Mouse (Mus musculus): ENCODE measurements at regions not wholly inside any gene's neighbourhood (a gene's known extent, or its start where the extent isn't known, plus 50 kb on each side); places are given as distances from the start of the nearest gene placed in this dataset.

DNA sequence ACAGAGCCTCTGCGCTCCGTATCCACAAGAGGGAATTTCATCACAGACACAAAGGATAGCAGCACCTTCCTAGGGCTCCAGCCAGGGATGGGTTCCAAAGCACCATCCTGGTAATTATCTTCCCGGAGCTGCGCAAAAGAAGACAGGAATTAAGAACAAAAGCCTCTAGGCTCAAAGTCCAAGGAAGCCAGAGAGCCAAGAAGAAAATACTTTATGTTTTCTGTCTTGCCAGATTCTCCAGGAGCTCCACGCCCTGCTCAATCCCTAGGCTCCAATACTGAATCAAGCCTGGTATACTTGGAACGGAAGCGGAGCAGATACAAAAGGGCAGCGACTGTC, 54.4 kb downstream of the Irf2bpl start:
- H3K4me1 ChIP-seq (ENCODE audit: insufficient read depth, low read depth, low read length): peaks cover 45% of the 10 kb centered on the region
- H3K9me3 ChIP-seq (replicated peaks): peaks cover 11% of the 10 kb centered on the region
- no peak for DNase-seq (ENCODE audit: low spot score)
- H3K27me3 ChIP-seq (ENCODE audit: insufficient read depth, low read length): peaks cover 10% of the 10 kb centered on the region; the same call in 1 of the 2 replicates
- TF ChIP-seq CTCF (IDR thresholded peaks at IDR 0.05; ENCODE audit: low read depth, low read length): no peak
- no peak for TF ChIP-seq GATA2 (IDR thresholded peaks at IDR 0.05; ENCODE audit: borderline replicate concordance, low read depth, low read length)
- TF ChIP-seq GATA1 (IDR thresholded peaks at IDR 0.05; ENCODE audit: borderline replicate concordance, low read length): no peak
- TF ChIP-seq TAL1 (conservative IDR thresholded peaks at IDR 0.05; ENCODE audit: low read depth, low read length): no peak
- no peak for TF ChIP-seq POLR2AphosphoS5 (IDR thresholded peaks at IDR 0.05; ENCODE audit: insufficient replicate concordance, low read depth, low read length)
- H3K4me3 ChIP-seq (ENCODE audit: low read depth, low read length): no peak overlapping the region
- ATAC-seq (ENCODE audit: extremely low read depth, insufficient number of reproducible peaks, low FRiP score, poor library complexity, severe bottlenecking): no peak
- no peaks in the 10 kb centered on the region for H3K36me3 ChIP-seq (replicated peaks)

DNA sequence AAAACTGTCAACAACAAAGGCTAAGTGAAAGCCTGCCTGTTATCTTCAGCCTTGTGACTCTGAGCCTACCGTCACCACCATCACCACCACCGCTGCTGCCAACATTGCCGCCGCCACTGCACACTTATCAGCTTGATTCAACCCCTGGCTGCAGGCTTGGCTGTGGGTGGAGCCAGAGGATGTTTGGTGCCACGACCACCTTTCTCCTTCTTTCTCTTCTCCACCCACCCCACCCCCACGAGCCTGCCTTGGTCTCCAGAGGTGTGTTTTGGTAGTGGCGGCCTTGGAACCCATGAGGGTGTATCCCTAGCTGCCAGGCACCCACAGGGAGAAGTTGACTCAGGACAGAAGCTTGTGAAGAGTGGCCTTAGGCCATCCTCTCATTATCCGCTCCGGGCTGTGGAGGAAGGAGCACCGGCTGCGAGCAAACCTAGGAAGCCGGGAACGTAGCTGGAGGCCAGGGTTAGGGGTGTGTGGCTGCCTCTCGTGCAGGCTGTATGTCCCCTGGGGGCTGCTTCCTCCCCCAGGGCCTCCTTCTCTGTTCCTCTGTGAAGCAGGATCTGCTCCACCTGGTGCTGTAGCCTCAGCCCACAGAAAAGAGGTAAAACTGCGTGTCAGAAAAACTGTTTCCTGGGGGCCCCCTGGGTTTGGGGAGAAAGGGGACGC, 54.9 kb downstream of the Irf2bpl start:
- Histone ChIP-seq H3K9me3 (replicated peaks) (peaks cover 11% of the 10 kb centered on the region), H3K27me3 (ENCODE audit: insufficient read depth, low read length) (peaks cover 10% of the 10 kb centered on the region; the same call in 1 of the 2 replicates), H3K36me3 (replicated peaks) (no peaks in the 10 kb centered on the region), H3K4me1 (ENCODE audit: insufficient read depth, low read depth, low read length) (peaks cover 48% of the 10 kb centered on the region), H3K4me3 (ENCODE audit: low read depth, low read length) (no peak overlapping the region; the same call in 1 of the 2 replicates)
- DNase-seq (ENCODE audit: low spot score): no peak
- TF ChIP-seq TAL1 (conservative IDR thresholded peaks at IDR 0.05; ENCODE audit: low read depth, low read length) (no peak), GATA2 (IDR thresholded peaks at IDR 0.05; ENCODE audit: borderline replicate concordance, low read depth, low read length) (no peak), CTCF (IDR thresholded peaks at IDR 0.05; ENCODE audit: low read depth, low read length) (no peak), GATA1 (IDR thresholded peaks at IDR 0.05; ENCODE audit: borderline replicate concordance, low read length) (no peak), POLR2AphosphoS5 (IDR thresholded peaks at IDR 0.05; ENCODE audit: insufficient replicate concordance, low read depth, low read length) (no peak)
- no peak for ATAC-seq (ENCODE audit: extremely low read depth, insufficient number of reproducible peaks, low FRiP score, poor library complexity, severe bottlenecking)

DNA sequence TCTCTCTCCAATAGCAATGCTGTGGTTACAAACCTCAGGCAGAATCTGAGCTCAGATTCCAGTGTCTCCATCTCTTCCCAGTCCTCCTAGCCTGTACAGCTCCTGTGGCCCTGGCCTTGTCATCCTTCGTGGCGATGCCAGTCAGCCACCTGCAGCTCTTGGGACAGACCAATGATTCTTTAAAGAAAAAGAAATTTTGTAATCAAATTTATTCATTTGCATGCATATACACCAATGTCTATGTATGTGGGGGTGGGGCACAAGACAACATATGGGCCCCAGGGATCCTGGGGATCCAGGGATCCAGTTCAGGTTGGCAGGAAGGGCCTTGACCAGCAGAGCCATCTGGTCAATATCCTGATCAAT, 57.4 kb downstream of the Irf2bpl start:
- DNase-seq (ENCODE audit: low spot score) (no peak), ATAC-seq (ENCODE audit: extremely low read depth, insufficient number of reproducible peaks, low FRiP score, poor library complexity, severe bottlenecking) (no peak)
- Histone ChIP-seq H3K36me3 (replicated peaks) (no peaks in the 10 kb centered on the region), H3K9me3 (replicated peaks) (peaks cover 11% of the 10 kb centered on the region), H3K4me3 (ENCODE audit: low read depth, low read length) (no peak overlapping the region), H3K27me3 (ENCODE audit: insufficient read depth, low read length) (peaks cover 11% of the 10 kb centered on the region; the same call in 1 of the 2 replicates), H3K4me1 (ENCODE audit: insufficient read depth, low read depth, low read length) (peaks cover 39% of the 10 kb centered on the region)
- TF ChIP-seq CTCF (IDR thresholded peaks at IDR 0.05; ENCODE audit: low read depth, low read length) (no peak), POLR2AphosphoS5 (IDR thresholded peaks at IDR 0.05; ENCODE audit: insufficient replicate concordance, low read depth, low read length) (no peak), TAL1 (conservative IDR thresholded peaks at IDR 0.05; ENCODE audit: low read depth, low read length) (no peak), GATA2 (IDR thresholded peaks at IDR 0.05; ENCODE audit: borderline replicate concordance, low read depth, low read length) (no peak), GATA1 (IDR thresholded peaks at IDR 0.05; ENCODE audit: borderline replicate concordance, low read length) (no peak)

DNA sequence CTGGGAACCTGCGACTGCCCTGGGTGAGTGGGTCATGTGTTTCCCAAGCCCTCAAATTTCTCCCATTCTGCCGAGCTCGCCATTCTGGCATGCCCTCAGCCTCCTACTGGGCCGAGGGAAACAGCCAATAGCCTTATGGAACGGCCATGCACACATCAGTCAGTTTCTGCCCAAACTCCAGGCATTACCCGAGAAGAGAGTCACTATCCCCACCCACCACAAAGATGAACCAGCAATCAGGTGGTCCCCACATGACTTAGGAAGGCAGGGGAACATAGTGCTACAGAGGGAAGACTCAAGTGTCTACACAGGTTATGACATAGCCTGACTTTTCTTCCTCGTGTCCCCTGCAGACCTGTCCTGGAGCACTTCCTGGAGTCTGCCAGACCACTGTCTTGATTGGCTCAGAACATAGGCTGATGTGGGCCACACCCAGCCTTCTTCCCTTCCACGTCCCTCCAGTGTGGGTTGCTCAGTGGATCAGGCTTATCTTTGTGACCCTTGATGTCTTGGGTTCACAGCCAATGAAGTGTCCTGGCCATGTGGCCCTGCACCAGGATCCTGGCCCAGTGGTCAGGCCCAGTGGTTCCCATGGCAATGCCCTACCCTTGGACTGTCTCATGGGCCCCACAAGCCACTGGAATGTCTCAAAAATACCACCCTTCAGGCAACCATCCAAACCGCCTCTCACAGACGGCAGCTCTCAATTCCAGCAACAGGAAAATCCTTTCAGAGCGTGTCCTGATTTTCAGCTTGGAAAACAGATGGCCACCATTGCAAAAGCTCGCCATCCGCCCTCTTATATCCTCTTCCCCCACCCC, 58.0 kb downstream of the Irf2bpl start:
- DNase-seq (ENCODE audit: low spot score) (no peak), ATAC-seq (ENCODE audit: extremely low read depth, insufficient number of reproducible peaks, low FRiP score, poor library complexity, severe bottlenecking) (no peak)
- Histone ChIP-seq H3K27me3 (ENCODE audit: insufficient read depth, low read length) (peaks cover 10% of the 10 kb centered on the region; the same call in 1 of the 2 replicates), H3K36me3 (replicated peaks) (no peaks in the 10 kb centered on the region), H3K9me3 (replicated peaks) (peaks cover 11% of the 10 kb centered on the region), H3K4me1 (ENCODE audit: insufficient read depth, low read depth, low read length) (peaks cover 36% of the 10 kb centered on the region), H3K4me3 (ENCODE audit: low read depth, low read length) (no peak overlapping the region)
- no peak for TF ChIP-seq CTCF (IDR thresholded peaks at IDR 0.05; ENCODE audit: low read depth, low read length)
- TF ChIP-seq GATA1 (IDR thresholded peaks at IDR 0.05; ENCODE audit: borderline replicate concordance, low read length): no peak
- TF ChIP-seq TAL1 (conservative IDR thresholded peaks at IDR 0.05; ENCODE audit: low read depth, low read length): no peak
- no peak for TF ChIP-seq GATA2 (IDR thresholded peaks at IDR 0.05; ENCODE audit: borderline replicate concordance, low read depth, low read length)
- TF ChIP-seq POLR2AphosphoS5 (IDR thresholded peaks at IDR 0.05; ENCODE audit: insufficient replicate concordance, low read depth, low read length): no peak

DNA sequence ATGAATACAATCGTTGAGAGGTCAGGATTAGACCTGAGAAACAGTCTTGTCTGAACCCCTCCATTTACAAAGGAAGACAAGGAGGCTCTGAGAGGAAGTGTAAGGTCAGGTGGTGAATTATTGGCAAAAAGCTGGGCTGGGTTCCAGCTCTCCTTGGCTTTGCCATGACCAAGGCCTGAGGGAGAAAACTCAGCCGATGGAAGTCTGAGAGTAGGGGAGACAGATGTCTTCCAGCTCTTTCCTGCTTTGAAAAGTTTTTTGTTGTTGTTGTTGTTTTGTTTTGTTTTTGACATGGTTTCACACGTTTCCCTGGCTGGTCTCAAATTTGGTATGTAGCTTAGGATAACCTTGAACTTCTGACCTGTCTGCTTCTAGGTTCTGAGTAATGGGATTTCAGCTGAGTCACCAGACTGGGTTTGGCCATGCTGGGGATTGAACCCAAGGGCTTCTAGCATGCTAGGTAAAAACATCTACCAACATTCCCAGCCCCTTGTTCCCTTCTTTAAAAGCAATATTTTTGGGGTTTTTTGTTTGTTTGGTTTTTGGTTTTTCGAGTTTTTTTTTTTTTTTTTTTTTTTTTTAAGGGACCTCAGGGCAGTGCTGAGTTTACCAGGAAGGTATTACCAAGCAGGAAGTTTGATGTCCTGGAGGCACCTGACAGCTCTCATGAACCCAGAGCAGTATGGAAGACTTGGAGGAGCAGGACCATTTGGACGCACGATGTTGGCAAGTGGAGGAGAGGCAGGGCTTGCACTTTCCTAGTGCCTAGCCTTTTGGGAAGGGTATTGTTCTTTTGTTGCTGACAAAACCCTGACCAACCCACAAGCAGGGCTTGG, 58.8 kb downstream of the Irf2bpl start:
- ATAC-seq (ENCODE audit: extremely low read depth, insufficient number of reproducible peaks, low FRiP score, poor library complexity, severe bottlenecking) (no peak), DNase-seq (ENCODE audit: low spot score) (no peak)
- Histone ChIP-seq H3K4me1 (ENCODE audit: insufficient read depth, low read depth, low read length) (peaks cover 36% of the 10 kb centered on the region), H3K9me3 (replicated peaks) (peaks cover 11% of the 10 kb centered on the region), H3K4me3 (ENCODE audit: low read depth, low read length) (no peak overlapping the region), H3K36me3 (replicated peaks) (no peaks in the 10 kb centered on the region), H3K27me3 (ENCODE audit: insufficient read depth, low read length) (peaks cover 8% of the 10 kb centered on the region; the same call in 1 of the 2 replicates)
- TF ChIP-seq CTCF (IDR thresholded peaks at IDR 0.05; ENCODE audit: low read depth, low read length): no peak
